Mouse (Mus musculus) layer of hippocampus, adult 9-11 months (tissue): ENCODE data around the gene Gdpd3.

Source experiments
- DNase-seq: peaks from one replicate; pipeline ENCODE4 v3.0.0; 2022

The Gdpd3 gene

GRCm38 (mm10) chr7:126808703-126809455 lies 42.7 kb downstream of the Gdpd3 start:
- DNase-seq, result peak; percentile 88

GRCm38 (mm10) chr7:126809723-126810369 lies 43.7 kb downstream of the Gdpd3 start:
- DNase-seq, result no peak

GRCm38 (mm10) chr7:126815726-126816222 lies 49.6 kb downstream of the Gdpd3 start:
- DNase-seq, result no peak

DNA sequence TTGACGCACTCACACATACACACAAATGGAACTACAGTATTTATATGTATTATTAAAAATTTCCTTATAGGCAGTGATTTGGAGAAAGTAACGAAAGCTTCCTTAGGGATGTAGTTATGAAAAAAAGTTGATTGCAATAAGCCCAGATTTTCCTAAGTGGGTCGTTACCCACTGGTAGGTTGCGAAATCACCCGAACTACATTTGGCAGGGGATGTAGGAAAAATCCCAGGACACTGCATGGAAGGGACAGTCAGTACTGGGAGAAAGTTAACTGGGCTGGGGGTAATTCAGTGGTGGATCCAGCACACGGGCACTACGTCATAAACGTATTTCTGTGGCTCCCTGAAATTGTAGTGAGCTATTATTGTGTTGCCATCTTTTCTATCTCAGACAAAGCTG lies 50.4 kb downstream of the Gdpd3 start:
- DNase-seq, result no peak

DNA sequence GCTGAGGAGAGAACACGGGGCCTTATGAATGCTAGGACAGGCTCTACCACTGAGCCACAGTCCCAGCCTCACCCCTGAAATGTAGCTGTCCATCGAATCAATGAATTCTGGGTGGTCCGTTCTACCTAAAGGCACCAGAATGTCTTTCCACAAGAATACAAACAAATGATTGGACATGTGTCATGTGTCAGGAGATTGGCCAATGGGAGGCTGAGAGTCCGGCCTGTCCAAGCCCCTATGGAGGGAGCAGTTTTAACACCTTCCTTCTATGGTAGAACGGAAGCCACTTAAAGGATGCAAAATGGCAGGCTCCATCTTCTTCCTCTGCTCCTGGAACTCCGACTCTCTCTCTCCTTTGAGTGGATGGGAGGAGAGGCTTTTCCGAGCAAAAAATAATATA lies 51.5 kb downstream of the Gdpd3 start:
- DNase-seq, result no peak

DNA sequence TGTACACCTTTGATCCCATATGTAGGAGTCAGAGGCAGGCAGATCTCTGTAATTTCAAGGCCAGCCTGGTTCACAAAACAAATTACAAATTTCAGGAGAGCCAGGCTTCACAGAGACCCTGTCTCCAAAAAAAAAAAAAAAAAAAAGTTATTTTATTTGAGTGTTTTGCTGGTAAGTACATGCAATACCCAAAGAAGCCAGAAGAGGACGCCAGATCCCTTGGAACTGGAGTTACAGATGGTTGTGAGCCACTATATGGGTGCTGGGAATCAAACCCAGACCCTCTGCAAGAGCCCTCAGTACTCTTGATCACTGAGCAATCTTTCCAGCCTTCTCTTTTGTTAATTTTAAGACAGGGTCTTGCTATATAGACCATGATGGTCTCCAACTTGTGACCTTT lies 52.7 kb downstream of the Gdpd3 start:
- DNase-seq, result no peak

DNA sequence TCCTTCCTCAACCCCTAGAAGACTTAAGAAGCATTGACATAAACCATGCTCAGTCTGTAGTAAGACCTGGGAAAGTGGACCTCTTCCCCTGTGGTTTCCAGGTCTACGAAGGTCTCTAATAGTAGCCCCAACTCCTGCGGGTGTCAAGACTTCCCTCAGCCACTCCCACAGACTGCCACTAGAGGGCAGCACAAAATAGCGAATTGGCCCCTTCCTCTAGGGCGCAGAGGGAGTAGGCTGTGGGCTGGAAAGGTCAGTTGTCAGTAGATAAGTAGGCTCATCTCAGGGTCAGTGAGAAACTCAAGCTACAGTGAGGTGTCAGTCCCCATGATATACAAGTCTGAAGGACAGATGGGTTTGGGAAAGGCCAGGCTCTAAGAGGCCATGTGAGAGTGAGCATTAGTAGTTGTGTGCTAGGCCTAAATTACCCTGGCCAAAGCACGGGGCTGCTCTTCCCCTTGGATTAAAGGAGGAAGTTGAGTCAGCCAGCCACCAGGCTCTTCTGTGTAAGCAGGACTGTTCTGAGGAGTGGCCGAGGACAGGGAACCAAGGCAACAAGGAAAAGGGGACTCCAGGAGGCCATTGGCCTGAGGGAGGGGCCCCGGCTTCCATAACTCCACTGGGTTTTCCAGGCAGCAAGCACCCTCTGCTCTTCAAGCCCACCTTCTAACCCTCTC lies 55.8 kb downstream of the Gdpd3 start:
- DNase-seq, result peak; percentile 66

- DNase-seq, result no peak
Measured at GRCm38 (mm10) chr7:126822741-126823140, 56.6 kb downstream of the Gdpd3 start.

DNA sequence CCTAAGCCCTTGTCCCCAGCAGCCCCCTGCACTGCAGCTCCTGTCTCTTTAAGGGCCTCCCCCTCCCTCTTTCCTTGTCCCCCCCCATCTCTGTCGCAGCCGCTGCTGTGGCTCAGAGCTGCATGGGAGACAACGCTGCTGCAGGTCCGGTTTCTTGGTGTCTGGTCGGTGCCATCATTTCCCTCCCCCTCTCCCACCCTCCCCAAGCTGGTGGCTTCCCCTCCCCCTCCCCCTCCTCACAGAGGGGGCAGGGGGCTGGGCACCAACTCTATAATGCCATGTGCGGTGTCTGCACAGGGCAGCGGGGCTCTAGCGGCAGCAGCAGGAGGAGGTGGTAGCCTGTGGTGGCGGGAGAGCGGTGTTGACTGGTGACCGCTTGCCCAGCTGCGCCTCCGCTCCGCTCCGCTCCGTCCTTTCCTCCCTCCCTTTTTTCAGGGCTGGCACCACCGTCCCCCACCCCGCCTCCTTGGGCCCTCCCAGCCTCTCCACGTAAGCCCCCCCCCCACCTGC lies 57.1 kb downstream of the Gdpd3 start:
- no peak for DNase-seq

DNA sequence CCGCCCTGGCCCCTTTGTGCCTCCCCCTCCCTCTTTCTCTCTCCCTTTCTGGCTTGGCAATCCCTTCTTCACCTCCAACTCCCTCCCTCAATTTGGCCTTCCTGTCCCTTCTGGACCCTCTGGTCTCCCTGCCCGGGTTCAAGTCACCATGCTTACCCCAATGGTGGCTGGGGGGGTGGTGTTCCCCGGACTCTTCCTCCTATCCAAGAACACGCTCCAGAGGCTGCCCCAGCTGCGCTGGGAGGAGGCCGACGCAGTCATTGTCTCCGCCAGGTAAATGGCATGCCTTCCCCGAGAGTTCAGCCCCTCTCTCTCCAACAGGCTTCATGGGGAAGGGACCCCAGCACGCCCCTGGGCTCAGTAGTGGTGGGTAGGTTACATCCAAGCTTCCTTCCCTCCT lies 57.8 kb downstream of the Gdpd3 start:
- no peak for DNase-seq
